Mouse (Mus musculus): Measurements from ENCODE around the gene Rnf217. TPM values are rescaled to one million over a fixed set of nuclear protein-coding genes. Genes with fewer than 3 reads are reported as not detected.

The Rnf217 gene
- total RNA-seq, 2 experiments from 2014 or later, result 3.9 to 4.1 TPM

Other genes with a start within 250 kb of the Rnf217 start
- 1 to 10 TPM; 3.5 to 4.4 TPM for gene Tpd52l1, start 163.2 kb downstream of the Rnf217 start, total RNA-seq (2021)

Data from heart, postnatal 25 days (tissue).